Mouse (Mus musculus) E14TG2a.4 (cell line): ENCODE data around the gene Cadps2.

Experiments
- CTCF ChIP-seq: conservative IDR thresholded peaks from 2 replicates; pipeline ENCODE4 v1.5.1; 2014; ENCODE audit warnings: low read length
- NANOG ChIP-seq: IDR thresholded peaks from 2 replicates; pipeline ENCODE4 v1.6.1; 2014; ENCODE audit warnings: borderline replicate concordance, low read length, mixed read lengths
- POU5F1 ChIP-seq: IDR thresholded peaks from 2 replicates; pipeline ENCODE4 v1.6.1; 2014; ENCODE audit warnings: low read length, borderline replicate concordance

DNA sequence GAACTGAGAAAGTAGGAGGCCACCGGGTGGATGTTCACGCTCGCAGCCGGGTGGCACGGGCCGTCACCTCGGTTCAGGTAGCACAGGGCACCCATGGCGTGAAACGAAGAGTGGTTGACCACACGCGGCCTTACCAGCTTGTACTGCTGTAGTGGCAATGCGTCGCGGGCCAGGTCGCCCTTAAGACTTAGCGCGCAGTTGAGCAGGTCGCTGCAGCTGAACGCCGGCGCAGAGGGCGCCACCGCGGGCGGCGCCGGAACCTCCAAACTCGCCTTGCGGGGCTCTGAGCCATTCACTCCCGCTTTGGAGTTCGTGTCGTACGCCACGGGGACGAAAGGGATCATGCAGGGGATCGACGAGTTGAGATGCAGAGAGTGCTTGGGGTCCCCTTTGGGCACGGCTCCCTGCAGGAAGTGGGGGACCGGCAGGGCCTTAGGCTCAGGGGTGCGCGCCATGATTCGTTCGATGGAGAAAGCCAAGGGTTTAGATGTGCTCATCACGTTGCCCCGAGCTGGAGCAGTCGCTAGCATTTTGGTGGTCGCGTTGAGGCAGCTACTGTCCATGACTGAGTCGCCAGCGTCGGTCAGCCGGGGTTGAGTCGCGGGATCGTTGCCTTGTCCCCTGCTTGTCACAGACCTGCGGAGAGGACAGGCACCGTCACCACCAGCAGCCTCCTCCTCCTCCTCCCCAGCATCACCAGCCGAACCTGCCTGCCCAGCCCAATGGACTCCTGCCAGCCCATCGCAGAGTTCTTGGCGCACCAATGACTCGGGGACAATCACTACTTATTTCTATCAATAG, 591.5 kb downstream of the Cadps2 start:
- no peak for TF ChIP-seq CTCF
- no peak for TF ChIP-seq NANOG
- no peak for TF ChIP-seq POU5F1
